Mouse (Mus musculus): ENCODE measurements around the gene Gpr152. TPM values are rescaled to one million over a fixed set of nuclear protein-coding genes. Genes with fewer than 3 reads are reported as not detected.

Gpr152 gene
- polyA plus RNA-seq, 1 experiment: not detected

DNA sequence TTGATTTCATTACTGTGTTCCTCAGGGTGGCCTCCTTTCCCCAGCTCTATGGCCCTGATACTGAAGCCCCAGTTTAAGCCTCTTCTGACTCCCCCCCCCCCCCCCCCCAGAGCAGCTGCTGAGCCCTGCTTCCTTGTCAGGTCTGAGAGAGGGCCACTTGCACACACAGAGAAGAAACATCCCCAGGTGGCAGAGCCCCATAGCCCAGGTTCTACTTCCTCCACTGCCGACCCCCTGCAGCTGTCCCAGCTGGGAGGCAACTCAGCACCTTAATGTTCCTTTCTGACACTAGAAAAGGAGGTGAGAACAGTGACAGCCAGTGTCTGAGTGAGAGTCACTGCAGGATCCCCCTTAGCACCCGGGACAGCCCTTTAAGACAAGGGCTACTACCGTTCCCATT is 35.8 kb upstream of the Gpr152 start:
- Histone ChIP-seq H3K9me3 (replicated peaks; ENCODE audit: control insufficient read depth, insufficient read depth, low read length, poor library complexity, severe bottlenecking) (no peaks in the 10 kb centered on the region), H3K9ac (ENCODE audit: low read depth, poor library complexity, severe bottlenecking) (no peak overlapping the region), H3K36me3 (ENCODE audit: control insufficient read depth, insufficient read depth, low read length, poor library complexity, severe bottlenecking) (no peaks in the 10 kb centered on the region), H3K4me1 (ENCODE audit: control insufficient read depth, insufficient read depth, low read length) (no peaks in the 10 kb centered on the region), H3K27me3 (ENCODE audit: control insufficient read depth, insufficient read depth, low read length, poor library complexity, severe bottlenecking) (no peaks in the 10 kb centered on the region), H3K4me3 (ENCODE audit: low read depth, low read length) (no peak overlapping the region), H3K27ac (ENCODE audit: insufficient read depth, low read length) (no peak overlapping the region)
- TF ChIP-seq POLR2A (IDR thresholded peaks at IDR 0.05; ENCODE audit: insufficient read depth, low read length) (no peak), EP300 (IDR thresholded peaks at IDR 0.05; ENCODE audit: insufficient read depth, low read depth, low read length) (no peak), CTCF (IDR thresholded peaks at IDR 0.05; ENCODE audit: low read depth, low read length) (no peak)

DNA sequence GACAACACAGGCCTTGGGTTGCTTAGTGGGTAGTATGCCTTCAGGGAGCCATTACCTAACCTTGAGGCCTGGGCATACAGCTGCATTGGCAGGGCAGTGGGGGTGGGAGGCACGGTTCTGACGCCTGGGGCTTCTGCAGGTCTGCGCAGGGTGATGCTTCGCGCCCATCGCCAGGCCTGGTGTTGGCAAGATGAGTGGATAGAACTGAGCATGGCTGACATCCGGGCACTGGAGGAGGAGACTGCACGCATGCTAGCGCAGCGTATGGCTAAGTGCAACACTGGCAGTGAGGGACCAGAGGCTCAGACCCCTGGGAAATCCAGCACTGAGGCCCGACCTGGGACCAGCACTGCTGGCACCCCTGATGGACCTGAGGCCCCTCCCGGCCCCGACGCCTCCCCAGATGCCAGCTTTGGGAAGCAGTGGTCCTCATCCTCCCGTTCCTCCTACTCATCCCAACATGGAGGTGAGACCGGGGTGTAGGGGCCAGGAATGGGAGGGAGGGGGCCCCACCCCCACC is 34.9 kb upstream of the Gpr152 start:
- H3K9ac ChIP-seq (ENCODE audit: low read depth, poor library complexity, severe bottlenecking): no peak overlapping the region
- H3K9me3 ChIP-seq (replicated peaks; ENCODE audit: control insufficient read depth, insufficient read depth, low read length, poor library complexity, severe bottlenecking): no peaks in the 10 kb centered on the region
- no peaks in the 10 kb centered on the region for H3K4me1 ChIP-seq (ENCODE audit: control insufficient read depth, insufficient read depth, low read length)
- H3K4me3 ChIP-seq (ENCODE audit: low read depth, low read length): no peak overlapping the region
- TF ChIP-seq EP300 (IDR thresholded peaks at IDR 0.05; ENCODE audit: insufficient read depth, low read depth, low read length): no peak
- no peak for TF ChIP-seq CTCF (IDR thresholded peaks at IDR 0.05; ENCODE audit: low read depth, low read length)
- no peak for TF ChIP-seq POLR2A (IDR thresholded peaks at IDR 0.05; ENCODE audit: insufficient read depth, low read length)
- H3K36me3 ChIP-seq (ENCODE audit: control insufficient read depth, insufficient read depth, low read length, poor library complexity, severe bottlenecking): no peaks in the 10 kb centered on the region
- H3K27me3 ChIP-seq (ENCODE audit: control insufficient read depth, insufficient read depth, low read length, poor library complexity, severe bottlenecking): no peaks in the 10 kb centered on the region
- H3K27ac ChIP-seq (ENCODE audit: insufficient read depth, low read length): no peak overlapping the region

DNA sequence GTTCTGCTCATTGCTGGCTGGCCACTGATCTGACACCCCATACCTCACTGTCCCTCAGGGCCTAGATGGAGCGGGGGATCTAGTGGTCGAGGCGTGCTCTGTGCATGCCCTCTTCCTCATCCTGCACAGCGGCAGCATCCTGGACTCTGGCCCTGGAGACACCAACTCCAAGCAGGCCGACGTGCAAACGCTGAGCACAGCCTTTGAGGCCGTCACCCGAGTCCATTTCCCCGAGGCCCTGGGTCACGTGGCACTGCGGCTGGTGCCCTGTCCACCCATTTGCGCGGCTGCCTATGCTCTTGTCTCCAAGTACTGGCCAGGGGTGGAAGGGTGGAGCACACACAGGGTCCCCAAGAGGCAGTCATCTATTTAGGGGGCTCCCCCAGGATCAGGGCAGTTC is 32.9 kb upstream of the Gpr152 start:
- Histone ChIP-seq H3K27ac (ENCODE audit: insufficient read depth, low read length) (no peak overlapping the region), H3K36me3 (ENCODE audit: control insufficient read depth, insufficient read depth, low read length, poor library complexity, severe bottlenecking) (no peaks in the 10 kb centered on the region), H3K9ac (ENCODE audit: low read depth, poor library complexity, severe bottlenecking) (no peak overlapping the region), H3K4me1 (ENCODE audit: control insufficient read depth, insufficient read depth, low read length) (no peaks in the 10 kb centered on the region), H3K27me3 (ENCODE audit: control insufficient read depth, insufficient read depth, low read length, poor library complexity, severe bottlenecking) (no peaks in the 10 kb centered on the region), H3K4me3 (ENCODE audit: low read depth, low read length) (no peak overlapping the region), H3K9me3 (replicated peaks; ENCODE audit: control insufficient read depth, insufficient read depth, low read length, poor library complexity, severe bottlenecking) (no peaks in the 10 kb centered on the region)
- no peak for TF ChIP-seq POLR2A (IDR thresholded peaks at IDR 0.05; ENCODE audit: insufficient read depth, low read length)
- no peak for TF ChIP-seq EP300 (IDR thresholded peaks at IDR 0.05; ENCODE audit: insufficient read depth, low read depth, low read length)
- TF ChIP-seq CTCF (IDR thresholded peaks at IDR 0.05; ENCODE audit: low read depth, low read length): no peak

DNA sequence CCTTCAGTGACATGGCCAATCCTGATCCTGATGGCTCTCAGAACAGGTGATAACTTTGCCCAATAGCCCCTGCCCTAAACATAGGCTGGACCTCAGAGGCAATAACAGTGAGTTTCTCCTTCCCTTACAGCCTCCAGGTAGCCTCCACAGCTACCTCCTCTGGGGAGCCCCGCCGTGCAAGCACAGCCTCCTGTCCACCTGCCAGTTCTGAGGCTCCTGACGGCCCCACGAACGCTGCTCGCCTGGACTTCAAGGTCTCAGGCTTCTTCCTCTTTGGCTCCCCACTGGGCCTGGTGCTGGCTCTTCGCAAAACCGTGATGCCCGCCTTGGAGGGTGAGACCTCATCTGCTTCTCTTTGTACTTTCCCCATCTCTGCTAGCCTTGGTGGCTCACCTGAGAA is 31.1 kb upstream of the Gpr152 start:
- Histone ChIP-seq H3K9ac (ENCODE audit: low read depth, poor library complexity, severe bottlenecking) (no peak overlapping the region), H3K9me3 (replicated peaks; ENCODE audit: control insufficient read depth, insufficient read depth, low read length, poor library complexity, severe bottlenecking) (no peaks in the 10 kb centered on the region), H3K4me3 (ENCODE audit: low read depth, low read length) (no peak overlapping the region), H3K36me3 (ENCODE audit: control insufficient read depth, insufficient read depth, low read length, poor library complexity, severe bottlenecking) (no peaks in the 10 kb centered on the region), H3K27ac (ENCODE audit: insufficient read depth, low read length) (no peak overlapping the region), H3K4me1 (ENCODE audit: control insufficient read depth, insufficient read depth, low read length) (no peaks in the 10 kb centered on the region), H3K27me3 (ENCODE audit: control insufficient read depth, insufficient read depth, low read length, poor library complexity, severe bottlenecking) (no peaks in the 10 kb centered on the region)
- TF ChIP-seq POLR2A (IDR thresholded peaks at IDR 0.05; ENCODE audit: insufficient read depth, low read length): no peak
- no peak for TF ChIP-seq EP300 (IDR thresholded peaks at IDR 0.05; ENCODE audit: insufficient read depth, low read depth, low read length)
- TF ChIP-seq CTCF (IDR thresholded peaks at IDR 0.05; ENCODE audit: low read depth, low read length): no peak

DNA sequence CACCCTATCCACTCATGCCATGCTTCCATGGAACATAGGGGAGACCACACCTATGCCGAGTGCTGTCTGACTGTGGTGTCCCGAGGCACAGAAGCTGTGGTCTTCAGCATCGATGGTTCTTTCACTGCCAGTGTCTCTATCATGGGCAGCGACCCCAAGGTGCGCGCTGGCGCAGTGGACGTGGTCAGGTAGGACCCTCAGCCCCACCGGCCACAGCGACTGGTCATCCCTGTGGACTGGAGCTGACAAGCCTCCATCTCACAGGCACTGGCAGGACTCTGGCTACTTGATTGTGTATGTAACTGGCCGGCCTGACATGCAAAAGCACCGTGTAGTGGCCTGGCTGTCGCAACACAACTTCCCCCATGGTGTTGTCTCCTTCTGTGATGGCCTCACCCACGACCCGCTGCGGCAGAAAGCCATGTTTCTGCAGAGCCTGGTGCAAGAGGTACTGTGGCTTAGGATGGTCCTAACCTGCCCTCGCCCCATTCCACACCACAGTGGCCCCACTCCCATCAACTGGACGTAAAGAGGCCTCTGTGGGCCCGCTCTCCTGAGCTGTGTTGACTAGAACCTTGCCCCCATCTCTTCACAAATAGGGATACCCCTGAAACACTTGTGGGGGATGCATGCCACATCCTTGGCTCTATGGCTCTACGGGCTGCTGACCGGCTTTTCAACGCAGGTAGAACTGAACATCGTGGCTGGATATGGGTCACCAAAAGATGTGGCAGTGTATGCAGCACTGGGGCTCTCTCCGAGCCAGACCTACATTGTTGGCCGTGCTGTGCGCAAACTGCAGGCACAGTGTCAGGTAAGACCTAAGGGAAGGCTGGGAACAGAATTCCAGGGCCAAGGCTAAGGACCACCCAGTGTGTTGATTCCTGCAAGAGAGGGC is 27.3 kb upstream of the Gpr152 start:
- Histone ChIP-seq H3K27me3 (ENCODE audit: control insufficient read depth, insufficient read depth, low read length, poor library complexity, severe bottlenecking) (no peaks in the 10 kb centered on the region), H3K4me3 (ENCODE audit: low read depth, low read length) (no peak overlapping the region), H3K27ac (ENCODE audit: insufficient read depth, low read length) (no peak overlapping the region), H3K9me3 (replicated peaks; ENCODE audit: control insufficient read depth, insufficient read depth, low read length, poor library complexity, severe bottlenecking) (no peaks in the 10 kb centered on the region), H3K4me1 (ENCODE audit: control insufficient read depth, insufficient read depth, low read length) (no peaks in the 10 kb centered on the region), H3K36me3 (ENCODE audit: control insufficient read depth, insufficient read depth, low read length, poor library complexity, severe bottlenecking) (no peaks in the 10 kb centered on the region), H3K9ac (ENCODE audit: low read depth, poor library complexity, severe bottlenecking) (no peak overlapping the region)
- TF ChIP-seq CTCF (IDR thresholded peaks at IDR 0.05; ENCODE audit: low read depth, low read length): no peak
- no peak for TF ChIP-seq POLR2A (IDR thresholded peaks at IDR 0.05; ENCODE audit: insufficient read depth, low read length)
- no peak for TF ChIP-seq EP300 (IDR thresholded peaks at IDR 0.05; ENCODE audit: insufficient read depth, low read depth, low read length)

DNA sequence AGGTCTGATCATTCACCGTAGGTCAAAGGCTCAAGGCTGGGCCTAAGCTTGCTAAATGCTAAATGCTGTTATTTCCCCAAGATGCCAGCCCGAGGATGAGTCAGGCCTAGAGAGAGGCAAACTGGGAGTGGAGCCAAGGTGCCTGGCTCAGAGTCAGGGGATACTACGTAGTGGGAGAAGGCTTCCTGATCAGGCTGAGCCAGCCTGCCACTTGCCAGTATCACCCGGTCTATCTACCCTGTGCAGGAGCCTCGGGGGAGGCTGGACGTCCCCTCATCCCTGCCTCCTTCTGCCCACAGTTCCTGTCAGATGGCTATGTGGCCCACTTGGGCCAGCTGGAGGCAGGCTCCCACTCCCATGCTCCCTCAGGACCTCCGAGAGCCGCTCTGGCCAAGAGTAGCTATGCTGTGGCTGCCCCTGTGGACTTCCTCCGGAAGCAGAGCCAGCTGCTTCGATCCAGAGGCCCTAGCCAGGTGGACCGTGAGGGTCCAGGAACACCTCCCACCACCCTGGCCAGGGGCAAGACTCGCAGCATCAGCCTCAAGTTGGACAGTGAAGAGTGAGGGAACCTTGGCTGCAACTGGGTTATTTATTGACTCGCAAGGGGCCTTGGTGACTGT is 26.3 kb upstream of the Gpr152 start:
- H3K27ac ChIP-seq (ENCODE audit: insufficient read depth, low read length): no peak overlapping the region
- H3K36me3 ChIP-seq (ENCODE audit: control insufficient read depth, insufficient read depth, low read length, poor library complexity, severe bottlenecking): no peaks in the 10 kb centered on the region
- no peaks in the 10 kb centered on the region for H3K9me3 ChIP-seq (replicated peaks; ENCODE audit: control insufficient read depth, insufficient read depth, low read length, poor library complexity, severe bottlenecking)
- H3K9ac ChIP-seq (ENCODE audit: low read depth, poor library complexity, severe bottlenecking): no peak overlapping the region
- H3K4me1 ChIP-seq (ENCODE audit: control insufficient read depth, insufficient read depth, low read length): no peaks in the 10 kb centered on the region
- no peak for TF ChIP-seq EP300 (IDR thresholded peaks at IDR 0.05; ENCODE audit: insufficient read depth, low read depth, low read length)
- no peak for TF ChIP-seq CTCF (IDR thresholded peaks at IDR 0.05; ENCODE audit: low read depth, low read length)
- no peak for TF ChIP-seq POLR2A (IDR thresholded peaks at IDR 0.05; ENCODE audit: insufficient read depth, low read length)
- no peaks in the 10 kb centered on the region for H3K27me3 ChIP-seq (ENCODE audit: control insufficient read depth, insufficient read depth, low read length, poor library complexity, severe bottlenecking)
- no peak overlapping the region for H3K4me3 ChIP-seq (ENCODE audit: low read depth, low read length)

Data from ES-Bruce4 (cell line).